Mouse (Mus musculus): ENCODE data around the gene Mrpl3. TPM values are rescaled to one million over a fixed set of nuclear protein-coding genes. Genes with fewer than 3 reads are reported as not detected.
"Not testable (repeated sequence)": the region's sequence is repeated elsewhere in the genome, so short reads cannot be mapped to it uniquely, and the experiment has no call there.

Mrpl3 gene
- total RNA-seq, 2 experiments from 2014 or later = 176 to 187 TPM

DNA sequence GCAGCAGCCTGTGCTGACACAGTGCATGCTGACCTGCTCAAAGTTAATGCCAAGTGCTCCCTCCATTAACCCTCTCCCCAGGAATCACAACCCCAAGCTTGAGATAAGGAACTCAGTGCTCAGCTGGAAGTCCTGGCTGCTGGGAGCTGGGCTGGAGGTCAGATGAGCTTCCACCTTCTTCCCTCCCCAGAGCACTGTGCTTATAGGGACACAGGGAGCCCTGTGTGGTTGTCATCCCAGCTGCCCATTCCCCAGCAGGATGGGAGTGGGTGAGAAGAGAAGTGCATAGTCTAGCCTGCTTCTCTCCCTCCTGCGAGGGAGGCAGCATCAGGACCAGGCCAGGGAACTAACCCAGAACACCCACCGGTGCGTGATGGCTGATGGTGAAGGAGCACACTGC is 72.2 kb downstream of the Mrpl3 start:
- DNase-seq; intact Hi-C loops (cut with DNase I): not testable (repeated sequence)

Other genes with a start within 250 kb of the Mrpl3 start
- gene Nudt16, start 78.6 kb downstream of the Mrpl3 start, total RNA-seq (2021) = 1 to 10 TPM; 5.4 to 5.6 TPM
- not detected for gene 1700080E11Rik, start 91.9 kb downstream of the Mrpl3 start, total RNA-seq (2021)

Data from heart, postnatal 36 days (tissue).